ENCODE assay signal across 20 mouse cellular contexts in the genomic region with DNA sequence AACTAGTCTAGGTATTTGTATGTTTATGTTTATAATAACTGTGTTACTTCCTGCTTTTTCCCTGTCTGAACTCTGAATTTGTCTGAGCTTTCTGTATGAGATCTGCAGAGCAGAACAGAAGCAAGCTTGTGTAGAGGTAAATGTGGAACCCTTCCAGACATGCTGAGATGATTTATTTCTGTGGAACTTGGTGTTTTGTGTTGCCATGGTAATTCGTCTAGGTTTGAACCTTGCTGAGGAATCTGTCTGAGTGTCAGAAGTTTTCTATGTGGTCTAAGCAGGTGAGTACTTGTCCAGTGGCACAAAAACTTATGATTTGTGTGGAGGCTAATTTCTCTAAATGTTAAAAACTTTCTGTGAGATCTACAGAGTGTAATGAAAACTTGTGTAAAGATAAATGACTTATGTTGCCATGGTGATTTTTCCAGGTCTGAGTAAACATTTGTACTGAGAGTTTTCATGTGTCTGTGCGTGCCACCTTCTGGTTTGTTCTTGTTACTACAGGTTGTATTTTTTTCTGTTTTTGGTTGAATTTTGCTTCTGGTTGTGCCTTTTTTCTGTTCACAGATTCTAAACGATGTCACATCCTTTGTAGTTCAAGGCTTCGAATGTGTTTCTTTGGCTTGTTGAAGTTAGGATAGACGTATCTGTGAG. TPM values are rescaled to one million over a fixed set of nuclear protein-coding genes. Genes with fewer than 3 reads are reported as not detected.
DNase-seq lines count a peak whose midpoint lies in the region; ATAC-seq and TF ChIP-seq lines count a peak whose summit lies in the region.
"Had no signal": no experiment of that assay in that cellular context is flagged by ENCODE, and none has a peak within 500 bp of the region (broad histone marks: within the 10 kb centered on the region; RNA-seq: fewer than 3 reads in every experiment).

No protein-coding gene starts in this region.

- TF ChIP-seq CTCF in left cerebral cortex, adult 2 months (IDR thresholded peaks at IDR 0.05) = peak; percentile 56
- peak; percentile 14; the same call in 1 of the 2 replicates for TF ChIP-seq CTCF in E14TG2a.4 (conservative IDR thresholded peaks at IDR 0.05; ENCODE audit: low read length)

- DNase-seq in embryo, embryonic 11 days = peak; percentile 1
- DNase-seq in embryo, embryonic 9.5 days (ENCODE audit: extremely low spot score) = no peak
- no peak for DNase-seq in left cerebral cortex, adult 2 months (ENCODE audit: extremely low spot score in 1 of 2, low spot score in 2 of 2)
- no peak for DNase-seq in left cerebral cortex, adult 8-10 months (ENCODE audit: low spot score in 2 of 2)
- peak; percentile 11 for DNase-seq in embryo, embryonic 11.5 days (ENCODE audit: low read depth, low spot score)
- DNase-seq in adrenal gland, postnatal 10 days = no peak
- DNase-seq: adrenal gland, postnatal 14 days; kidney, adult 11 months; thymus, postnatal 25 days had no signal

- H3K4me2 ChIP-seq in kidney, embryonic 14.5 days (replicated peaks; ENCODE audit: low read depth, low read length) = no peak overlapping the region
- H3K4me2 ChIP-seq: neural tube, embryonic 12.5 days had no signal

- H3K27ac ChIP-seq in left cerebral cortex, adult 2 months = no peak overlapping the region
- no peak overlapping the region for H3K27ac ChIP-seq in kidney, embryonic 14.5 days (ENCODE audit: low read depth, low read length)
- H3K27ac ChIP-seq: heart, embryonic 10.5 days; midbrain, embryonic 10.5 days; neural tube, embryonic 12.5 days had no signal

- no peak for ATAC-seq in kidney, embryonic 14.5 days (ENCODE audit: low FRiP score, low TSS enrichment)
- ATAC-seq: lung, postnatal 0 days had no signal

- intact Hi-C loops in left cerebral cortex, adult 2 months (cut with DNase I) = loop anchor here (2.0 kb wide), 1 partner anchor 919 kb away; no protein-coding TSS in a partner anchor

- H3K4me3 ChIP-seq in left cerebral cortex, adult 2 months = no peak overlapping the region
- no peak overlapping the region for H3K4me3 ChIP-seq in E14TG2a.4 (replicated peaks; ENCODE audit: low read length)
- H3K4me3 ChIP-seq in kidney, embryonic 14.5 days (ENCODE audit: low read length) = no peak overlapping the region
- H3K4me3 ChIP-seq: heart, embryonic 10.5 days; midbrain, embryonic 10.5 days; neural tube, embryonic 12.5 days had no signal

- H3K4me1 ChIP-seq in E14TG2a.4 (replicated peaks; ENCODE audit: low read depth, low read length) = no peaks in the 10 kb centered on the region
- H3K4me1 ChIP-seq in kidney, embryonic 14.5 days (ENCODE audit: control insufficient read depth, insufficient read depth, low read length) = no peaks in the 10 kb centered on the region
- H3K4me1 ChIP-seq: heart, embryonic 10.5 days; midbrain, embryonic 10.5 days; neural tube, embryonic 12.5 days had no signal

- H3K36me3 ChIP-seq in E14TG2a.4 (ENCODE audit: insufficient read depth, low read length) = no peaks in the 10 kb centered on the region
- H3K36me3 ChIP-seq in kidney, embryonic 14.5 days (ENCODE audit: control insufficient read depth, insufficient read depth, low read length) = no peaks in the 10 kb centered on the region
- H3K36me3 ChIP-seq: heart, embryonic 10.5 days; midbrain, embryonic 10.5 days; neural tube, embryonic 12.5 days had no signal

- peaks cover 10% of the 10 kb centered on the region; the same call in 1 of the 2 replicates for H3K9me3 ChIP-seq in E14TG2a.4 (ENCODE audit: low read length)
- no peaks in the 10 kb centered on the region for H3K9me3 ChIP-seq in kidney, embryonic 14.5 days (ENCODE audit: control insufficient read depth, low read length)
- H3K9me3 ChIP-seq: heart, embryonic 10.5 days had no signal

- 79% methylated on average over 5 of the region's 5 CpGs for WGBS in kidney, embryonic 14.5 days

- no peaks in the 10 kb centered on the region for H3K27me3 ChIP-seq in E14TG2a.4 (ENCODE audit: insufficient read depth, low read length)
- no peaks in the 10 kb centered on the region for H3K27me3 ChIP-seq in kidney, embryonic 14.5 days (ENCODE audit: control insufficient read depth, insufficient read depth, low read length)
- H3K27me3 ChIP-seq: neural tube, embryonic 12.5 days had no signal

- no peak overlapping the region for H3K9ac ChIP-seq in kidney, embryonic 14.5 days (ENCODE audit: low read depth, low read length)
- H3K9ac ChIP-seq: neural tube, embryonic 12.5 days had no signal

RNA-seq across cellular contexts. Expression of a gene that starts 21.6 kb away (rescaled TPM):
- total RNA-seq in left cerebral cortex, adult 2 months (2021) = not detected
- not detected for total RNA-seq in left cerebral cortex, adult 8-10 months (2022)
- total RNA-seq in adrenal gland, postnatal 10 days (2021) = not detected
- not detected in 2 replicates for polyA plus RNA-seq in kidney, embryonic 14.5 days (2014; fragmentation: Nextera tagmentation; extraction: Ambion mirVana)
- total RNA-seq: adrenal gland, postnatal 14 days; common myeloid progenitor, adult 5-6 weeks; gastrocnemius, adult 18-20 months; hematopoietic stem cell, adult 5-6 weeks; layer of hippocampus, adult 18-20 months; liver, adult 2 months had no signal
- polyA plus RNA-seq: heart, embryonic 10.5 days; liver, adult 2 months; lung, postnatal 0 days; midbrain, embryonic 10.5 days; neural tube, embryonic 12.5 days had no signal

Comparison
In these comparisons a context has a peak if more than half of its experiments do, and no peak if none do; other contexts are left out.
1. DNase-seq: peak in embryo, embryonic 11 days (single experiment) and embryo, embryonic 11.5 days (single experiment); none in embryo, embryonic 9.5 days (single experiment), left cerebral cortex, adult 2 months (0 of 2), left cerebral cortex, adult 8-10 months (0 of 2) and adrenal gland, postnatal 10 days (single experiment).